Mouse (Mus musculus) small intestine, adult 2 months (tissue): ENCODE measurements around the gene Tmem50a.

Source experiments
- CTCF ChIP-seq: fragments of 200-500 bp; IDR thresholded peaks from 2 replicates; pipeline ENCODE4 v1.5.1; 2012; ENCODE audit warnings: low read depth, mild to moderate bottlenecking, control low read depth, inconsistent platforms, low read length, moderate library complexity, mixed read lengths; ENCODE audit not compliant: insufficient replicate concordance, insufficient read length; ENCODE audit errors: extremely low read depth
- POLR2A ChIP-seq: fragments of 200-500 bp; IDR thresholded peaks from 2 replicates; pipeline ENCODE4 v1.6.1; 2012; ENCODE audit warnings: low read depth, mild to moderate bottlenecking, control low read depth, inconsistent platforms, low read length, moderate library complexity

DNA sequence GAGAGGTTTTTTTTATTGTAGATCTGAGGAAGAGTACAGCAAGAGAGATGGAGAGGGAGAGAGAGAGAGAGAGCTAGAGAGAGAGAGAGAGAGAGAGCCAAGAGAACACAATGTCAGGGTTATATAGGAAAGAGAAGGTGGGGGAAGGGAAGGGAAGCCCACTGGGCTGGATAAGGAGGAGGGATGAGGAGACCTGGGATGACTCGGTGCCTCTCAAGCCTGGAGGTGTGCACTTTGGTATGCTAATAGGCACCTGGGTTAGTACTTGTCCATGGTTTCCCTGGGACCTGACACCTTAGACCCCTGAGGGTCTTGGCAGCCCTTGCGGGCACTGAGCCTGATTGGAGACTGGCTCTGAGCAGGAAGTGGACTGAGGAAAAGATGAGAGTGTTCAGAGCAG is 42.9 kb downstream of the Tmem50a start:
- TF ChIP-seq CTCF: no peak
- no peak for TF ChIP-seq POLR2A
